Mouse (Mus musculus): ENCODE measurements at regions not wholly inside any gene's neighbourhood (a gene's known extent, or its start where the extent isn't known, plus 50 kb on each side); places are given as distances from the start of the nearest gene placed in this dataset.
A peak's percentile ranks its signal among the peaks of the same experiment; 100 is the strongest.

DNA sequence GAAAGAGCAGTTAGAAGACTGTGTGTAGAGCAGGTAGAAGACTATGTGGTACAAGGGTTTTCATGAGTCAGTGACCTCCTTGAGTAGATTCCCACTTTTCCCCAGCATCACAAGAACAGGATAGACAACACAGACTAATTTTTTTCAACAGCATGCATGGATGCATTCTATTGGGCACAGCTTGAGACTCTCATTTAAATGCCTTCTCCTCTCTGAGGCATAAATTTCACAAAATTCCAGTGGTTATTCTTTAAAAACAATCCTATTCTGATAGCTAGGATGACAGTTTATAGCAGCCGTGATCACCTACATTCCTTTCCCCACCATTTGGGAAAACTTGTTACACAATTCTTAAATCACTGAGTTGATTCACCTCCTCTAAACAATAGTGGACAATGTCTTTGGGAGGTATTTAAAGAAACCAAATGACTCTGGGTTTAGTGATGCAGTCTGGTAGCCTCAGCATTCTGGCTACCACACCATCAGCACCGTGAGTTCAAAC, 418.7 kb downstream of the Hs3st1 start:
- ATAC-seq (replicated peaks; ENCODE audit: poor library complexity), result no peak

DNA sequence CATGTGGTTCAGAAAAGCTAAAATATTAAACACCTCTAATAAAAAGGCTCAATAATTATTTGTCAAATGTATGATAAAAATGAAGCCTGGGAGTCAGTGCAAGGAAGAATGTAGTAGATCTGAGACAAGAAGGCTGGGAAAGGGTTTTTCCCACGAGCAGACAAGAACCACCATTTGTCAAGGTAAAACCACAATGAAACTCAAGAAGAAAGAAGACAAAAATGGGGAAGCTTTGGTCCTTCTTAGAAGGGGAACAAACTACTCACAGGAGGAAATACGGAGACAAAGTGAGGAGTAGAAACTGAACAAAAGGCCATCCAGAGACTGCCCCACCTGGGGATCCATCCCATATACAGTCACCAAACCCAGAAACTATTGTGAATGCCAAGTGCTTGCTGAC, 420.0 kb downstream of the Hs3st1 start:
- peak; percentile 71; the same call in 1 of the 2 replicates for ATAC-seq (replicated peaks; ENCODE audit: poor library complexity)

DNA sequence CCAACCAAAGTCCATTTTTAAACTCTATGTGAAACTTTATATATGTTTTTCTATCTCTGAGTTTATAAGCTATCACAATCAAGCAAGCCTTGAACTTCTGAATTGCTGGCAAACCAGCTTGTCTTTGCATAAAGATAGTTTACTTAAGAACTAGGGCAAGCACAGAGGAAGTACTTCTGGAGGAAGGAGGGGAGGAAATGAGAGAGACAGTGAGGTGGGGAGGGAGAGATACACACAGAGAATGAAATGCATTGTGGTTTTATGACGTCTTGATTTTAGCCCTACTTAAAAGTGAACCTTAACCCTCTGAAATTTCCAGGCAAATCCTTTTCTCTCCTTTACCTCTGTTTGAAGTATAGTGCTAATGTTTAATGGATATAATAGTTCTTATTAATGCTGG, 421.0 kb downstream of the Hs3st1 start:
- ATAC-seq (replicated peaks; ENCODE audit: poor library complexity), result peak; percentile 59; the same call in 1 of the 2 replicates

DNA sequence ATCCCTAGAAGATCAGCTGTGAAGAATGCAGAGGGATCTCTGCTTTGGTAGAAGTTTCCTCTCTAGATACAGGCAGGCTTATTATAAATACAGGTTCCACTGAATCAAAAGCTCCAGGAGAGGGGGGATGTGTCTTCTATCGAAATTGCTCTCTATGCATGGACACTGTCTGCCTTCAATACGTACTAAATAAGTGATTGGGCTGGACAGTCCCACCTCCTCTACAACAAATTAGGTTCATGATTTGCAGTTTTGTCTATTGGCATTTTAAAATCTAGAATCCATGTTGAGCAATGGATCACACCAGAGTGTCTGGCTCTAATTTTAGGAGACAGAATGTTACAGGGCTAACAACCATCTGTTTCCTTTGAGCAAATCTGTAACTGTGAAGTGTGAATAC, 429.9 kb downstream of the Hs3st1 start:
- ATAC-seq (replicated peaks; ENCODE audit: poor library complexity), result no peak

DNA sequence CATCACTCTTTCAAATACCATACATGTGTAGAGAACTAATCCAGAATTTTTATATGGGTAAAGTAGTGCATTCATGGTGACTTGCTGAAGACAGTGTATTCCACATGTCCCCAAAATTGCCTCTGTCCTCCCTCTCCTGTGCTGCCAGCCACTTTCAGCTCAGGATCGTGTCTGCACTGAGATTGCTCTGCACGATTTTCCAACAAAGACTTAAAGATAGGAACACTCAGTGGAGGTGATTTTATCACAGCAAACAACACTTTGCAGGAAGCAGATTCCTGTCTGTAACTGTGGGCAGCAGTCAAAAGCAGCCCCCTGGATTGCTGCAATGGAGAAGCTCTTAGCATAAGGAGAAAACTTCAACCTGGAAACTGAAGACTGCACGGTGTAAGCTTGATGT, 438.8 kb downstream of the Hs3st1 start:
- ATAC-seq (replicated peaks; ENCODE audit: poor library complexity), result no peak

DNA sequence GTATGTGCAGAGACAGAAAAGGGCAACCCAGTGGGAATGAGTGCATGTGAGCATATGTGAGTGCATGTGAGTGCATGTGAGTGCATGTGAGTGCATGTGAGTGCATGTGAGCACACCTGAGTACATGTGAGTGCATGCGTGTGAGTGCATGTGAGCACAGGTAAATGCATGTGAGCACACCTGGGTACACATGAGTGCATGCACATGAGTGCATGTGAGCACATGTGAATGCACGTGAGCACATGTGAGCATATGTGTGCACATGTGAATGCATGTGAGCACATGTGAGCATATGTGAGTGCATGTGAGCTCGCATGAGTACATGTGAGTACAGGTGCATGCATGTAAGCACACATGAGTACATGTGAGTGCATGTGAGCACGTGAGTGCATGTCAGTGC, 434.6 kb upstream of the Clnk start:
- ATAC-seq (replicated peaks; ENCODE audit: poor library complexity), result no peak

DNA sequence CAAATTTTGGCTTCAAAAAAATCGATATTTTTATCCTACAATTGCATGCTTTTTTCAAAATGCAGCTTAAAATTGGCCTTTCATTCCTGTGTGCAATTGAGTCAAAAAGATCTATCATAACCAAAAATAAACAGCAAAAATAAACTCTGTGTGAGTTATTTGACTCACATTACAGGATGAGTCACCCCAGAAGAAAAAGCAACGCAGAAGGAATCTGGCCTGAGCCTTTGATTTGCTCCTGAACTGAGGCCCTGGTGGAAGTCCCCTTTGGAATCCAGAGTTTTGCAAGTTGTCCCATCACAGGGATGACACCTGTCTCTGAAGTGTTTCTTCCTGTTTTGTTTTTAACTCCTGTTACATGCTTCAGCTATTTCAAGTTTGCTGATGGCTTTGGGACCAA, 429.2 kb upstream of the Clnk start:
- no peak for ATAC-seq (replicated peaks; ENCODE audit: poor library complexity)

DNA sequence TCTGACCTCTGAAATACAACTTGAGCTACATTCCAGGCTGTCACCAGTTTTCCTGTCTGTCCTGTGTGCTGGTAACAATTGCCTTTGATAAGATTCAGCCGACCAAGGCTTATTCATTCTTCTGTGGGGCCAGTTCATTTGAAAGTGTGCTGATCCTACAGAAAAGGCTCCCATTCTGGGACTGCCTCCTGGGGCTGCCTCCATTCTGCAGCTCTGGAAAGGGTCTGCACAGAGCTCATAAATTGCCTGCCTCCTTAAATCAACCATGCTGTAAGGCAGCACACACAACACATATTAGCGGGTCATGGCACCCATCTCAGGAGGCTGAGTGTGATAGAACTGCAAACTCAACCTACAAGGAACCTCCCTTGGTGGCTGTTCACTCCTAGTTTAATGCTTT, 416.2 kb upstream of the Clnk start:
- no peak for ATAC-seq (replicated peaks; ENCODE audit: poor library complexity)

DNA sequence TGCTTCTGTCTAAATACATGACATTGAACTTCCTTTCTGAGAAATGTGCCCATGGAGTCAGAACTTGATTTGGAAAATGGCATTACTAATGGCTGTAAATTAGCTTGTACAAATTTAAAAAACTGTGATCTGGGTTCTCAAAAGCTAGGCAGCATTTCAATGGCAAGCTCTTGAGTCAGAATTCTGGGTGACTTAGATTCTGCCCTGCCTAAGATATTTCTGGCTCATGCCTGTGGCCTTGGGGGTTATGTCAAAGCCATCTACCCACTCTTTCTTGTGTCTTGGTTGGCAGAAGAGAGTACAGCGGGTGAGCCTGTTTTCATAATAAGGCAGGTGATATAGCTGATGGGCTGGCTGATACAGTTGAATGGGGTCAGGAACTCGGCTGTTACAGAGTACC, 404.4 kb upstream of the Clnk start:
- ATAC-seq (replicated peaks; ENCODE audit: poor library complexity), result no peak

DNA sequence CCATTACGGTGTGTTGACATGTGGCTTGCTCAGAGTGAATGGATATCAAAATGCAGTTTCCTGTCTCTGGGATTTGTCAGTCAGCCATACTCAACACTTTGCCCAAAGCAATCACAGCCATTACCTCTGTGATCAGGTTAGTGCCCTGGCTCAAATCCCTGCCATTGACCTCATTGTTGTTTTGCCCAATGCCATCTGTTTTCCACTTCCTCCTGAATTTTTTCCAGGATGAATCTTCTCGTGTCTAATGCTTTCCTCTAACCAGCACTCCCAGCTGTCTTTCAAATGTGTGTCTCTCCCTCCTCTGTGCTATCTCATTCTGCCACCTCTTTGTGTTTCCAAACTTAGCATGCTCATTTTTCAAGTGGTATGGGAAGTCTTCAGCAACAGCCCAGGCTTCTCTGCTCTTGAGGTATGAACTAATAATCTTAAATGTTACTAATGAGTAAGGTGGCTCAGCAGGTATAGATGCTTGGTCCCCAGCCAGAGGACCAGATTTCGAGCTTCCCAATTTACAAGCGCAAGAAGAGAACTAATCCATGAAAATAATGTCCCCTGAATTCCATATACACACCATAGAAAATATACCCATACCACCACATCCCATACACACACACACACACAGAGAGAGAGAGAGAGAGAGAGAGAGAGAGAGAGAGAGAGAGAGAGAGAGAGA, 397.2 kb upstream of the Clnk start:
- no peak for ATAC-seq (replicated peaks; ENCODE audit: poor library complexity)

DNA sequence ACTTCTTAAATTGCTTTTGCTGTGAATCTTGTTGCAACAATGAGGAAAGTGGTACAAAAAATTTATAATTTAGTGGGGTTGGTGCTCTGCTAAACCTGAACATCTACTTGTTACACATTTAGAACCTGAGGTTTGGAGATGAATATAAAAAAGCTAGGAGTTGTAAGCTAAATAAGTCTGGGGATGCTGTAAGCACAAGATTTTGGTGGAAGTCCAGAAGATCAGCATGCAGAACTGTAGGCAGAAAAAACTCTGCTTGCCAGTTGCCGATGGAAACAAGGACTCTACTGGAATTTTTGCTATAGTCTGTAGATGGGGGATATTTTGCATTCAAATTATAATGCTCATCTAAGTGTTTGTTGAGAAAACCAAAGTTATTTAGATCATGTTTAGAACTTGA, 390.5 kb upstream of the Clnk start:
- no peak for ATAC-seq (replicated peaks; ENCODE audit: poor library complexity)

DNA sequence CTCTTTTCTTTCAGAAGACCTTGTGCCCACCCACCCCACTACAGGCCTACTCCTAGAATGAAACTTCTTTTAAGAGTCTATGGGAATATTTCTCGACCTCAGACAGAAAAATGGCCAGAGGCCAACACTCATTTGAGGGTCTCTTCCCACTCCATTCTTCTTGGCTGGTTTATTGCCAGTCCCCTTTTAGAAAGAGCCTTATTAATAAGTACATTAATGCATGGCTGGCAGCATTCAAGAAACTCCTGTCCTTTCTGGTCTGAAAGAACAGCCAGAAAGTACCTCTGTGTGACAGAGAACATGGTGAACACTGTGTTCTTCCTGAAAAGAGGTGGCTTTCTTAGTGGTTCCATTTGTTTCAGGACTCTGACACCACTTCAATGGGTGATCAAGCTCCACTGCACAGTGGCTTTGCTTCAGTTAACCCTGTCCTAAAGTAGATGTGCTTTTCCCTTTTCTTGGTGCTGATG, 384.1 kb upstream of the Clnk start:
- no peak for ATAC-seq (replicated peaks; ENCODE audit: poor library complexity)

DNA sequence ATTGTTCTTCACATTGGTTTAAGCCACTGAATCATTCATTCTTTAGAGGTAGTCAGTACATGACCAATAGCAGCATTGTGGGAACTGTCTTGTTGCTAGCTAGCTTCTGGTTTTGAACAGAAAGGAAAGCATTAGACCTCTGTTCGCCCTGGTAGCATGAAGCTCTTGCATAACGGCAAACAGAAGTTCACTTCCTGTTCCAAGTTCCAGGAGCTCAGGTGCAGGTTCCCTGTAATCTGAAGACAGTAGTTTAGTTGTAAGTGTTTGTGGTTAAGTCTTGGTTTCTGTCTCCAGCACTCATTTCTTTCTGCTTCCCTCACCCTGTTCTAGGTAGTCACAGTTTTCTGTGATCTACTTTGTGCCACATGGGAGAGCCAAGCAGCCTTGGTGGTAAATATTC, 381.1 kb upstream of the Clnk start:
- ATAC-seq (replicated peaks; ENCODE audit: poor library complexity), result peak; percentile 96

DNA sequence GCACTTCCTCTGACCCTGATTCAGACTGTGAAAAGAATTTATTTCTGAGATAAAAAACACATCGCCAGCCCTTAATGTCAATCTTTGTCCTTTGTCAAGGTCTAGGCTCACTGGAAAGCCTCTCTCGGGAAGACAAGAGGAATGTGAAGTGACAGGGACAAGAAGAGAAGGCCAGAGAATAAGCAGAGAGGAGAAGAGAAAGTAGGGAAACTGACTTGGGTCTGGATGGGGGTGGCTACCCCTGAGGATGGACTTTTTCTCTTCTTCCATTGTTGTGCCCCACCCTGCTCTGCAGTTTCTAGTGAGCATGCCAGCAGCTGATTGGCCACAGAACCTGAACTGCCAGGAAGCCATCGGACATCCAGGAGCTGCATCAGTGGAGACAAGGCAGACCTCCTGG, 375.6 kb upstream of the Clnk start:
- no peak for ATAC-seq (replicated peaks; ENCODE audit: poor library complexity)

DNA sequence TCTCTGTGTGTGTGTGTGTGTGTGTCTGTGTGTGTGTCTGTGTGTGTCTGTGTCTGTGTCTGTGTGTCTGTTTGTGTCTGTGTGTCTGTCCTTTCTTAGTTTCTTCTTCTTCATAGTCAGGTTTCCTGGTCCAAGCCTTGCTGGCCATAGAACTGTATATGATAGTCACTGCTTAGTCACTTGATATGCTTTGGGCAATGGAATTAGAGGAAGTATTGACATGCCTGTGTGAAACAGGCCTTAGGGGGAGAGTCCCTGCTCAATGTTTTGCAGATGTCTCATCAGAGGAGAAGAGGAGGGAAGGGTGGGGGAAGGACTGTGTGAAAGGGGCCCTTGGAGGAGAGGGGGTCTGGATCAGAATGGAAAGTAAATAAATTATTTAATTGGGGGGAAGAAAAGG, 374.4 kb upstream of the Clnk start:
- 0 out of 2 replicates have a peak, but pooled peaks have one; percentile 42 for ATAC-seq (replicated peaks; ENCODE audit: poor library complexity)

DNA sequence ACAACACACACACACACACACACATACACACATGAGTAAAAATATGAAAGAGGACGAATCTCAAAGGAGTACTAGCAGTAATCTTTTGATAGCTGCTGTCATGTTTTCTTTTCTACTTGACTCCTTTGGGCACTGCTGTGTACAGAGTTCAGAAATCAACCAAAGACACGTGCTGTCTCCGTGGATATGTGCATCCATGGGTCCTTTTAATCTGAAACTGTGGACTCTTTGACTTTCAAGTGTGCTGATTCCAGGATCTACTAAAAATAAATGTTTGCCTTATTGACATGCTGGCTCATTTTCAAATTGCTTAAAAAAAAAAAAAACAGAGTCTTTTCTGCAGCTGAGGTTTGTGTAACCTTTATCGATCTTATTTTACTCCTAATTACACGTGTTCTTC, 343.1 kb upstream of the Clnk start:
- ATAC-seq (replicated peaks; ENCODE audit: poor library complexity), result no peak

DNA sequence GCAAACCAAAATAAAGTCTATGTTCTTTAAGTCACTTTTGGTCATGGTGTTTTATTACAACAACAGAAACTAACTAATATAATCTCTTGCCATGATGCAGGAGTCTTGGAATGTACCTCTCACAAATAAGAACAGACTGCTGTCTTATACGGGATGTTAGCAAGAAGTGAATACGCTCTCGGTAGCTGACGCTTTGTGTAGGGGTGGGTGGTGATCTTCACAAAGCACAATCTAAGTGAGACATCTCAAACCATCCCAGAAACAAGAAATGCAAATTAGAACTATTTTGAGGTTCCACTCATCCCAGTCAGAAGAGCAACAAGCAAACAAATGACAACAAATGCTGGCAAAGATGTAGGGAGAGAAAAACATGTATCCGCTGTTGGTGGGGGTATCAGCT, 339.7 kb upstream of the Clnk start:
- ATAC-seq (replicated peaks; ENCODE audit: poor library complexity), result no peak

DNA sequence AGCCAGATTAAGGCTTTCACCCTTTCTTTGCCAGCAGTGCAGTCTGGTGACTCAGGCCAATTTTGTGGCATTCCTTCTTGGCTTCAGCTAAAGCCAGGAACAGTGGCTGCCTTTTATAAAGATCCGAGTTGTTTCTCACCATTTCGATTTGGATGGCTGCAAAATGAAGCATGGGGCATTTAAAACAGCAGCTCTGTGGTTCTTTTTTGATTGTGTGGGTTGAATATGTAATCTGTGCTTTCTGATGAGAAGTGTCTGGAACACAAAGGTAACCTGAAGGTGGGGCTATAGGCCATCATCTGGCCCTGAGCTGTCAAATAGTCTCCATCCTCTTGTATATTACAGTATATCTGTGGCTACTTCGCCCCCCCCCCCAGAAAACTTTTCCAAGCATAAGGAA, 338.4 kb upstream of the Clnk start:
- no peak for ATAC-seq (replicated peaks; ENCODE audit: poor library complexity)

DNA sequence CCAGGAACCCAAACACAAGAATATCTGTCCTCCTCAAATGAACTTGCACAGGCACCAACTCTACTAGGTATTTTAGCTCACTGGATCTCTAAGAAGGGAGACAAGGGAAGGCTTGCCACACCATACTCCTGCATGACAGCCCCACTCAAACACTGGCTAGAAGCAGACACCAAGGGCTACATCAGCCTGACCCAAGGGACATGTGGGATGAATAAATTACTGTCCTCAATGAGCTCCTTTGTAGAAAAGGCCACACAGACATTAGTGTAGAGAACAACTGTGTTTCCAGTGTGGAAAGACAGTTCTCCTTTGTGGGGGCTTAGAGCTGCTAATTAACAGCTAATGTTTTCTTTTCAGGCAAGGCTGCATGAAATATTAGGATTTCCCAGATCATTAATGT, 335.9 kb upstream of the Clnk start:
- ATAC-seq (replicated peaks; ENCODE audit: poor library complexity), result no peak

DNA sequence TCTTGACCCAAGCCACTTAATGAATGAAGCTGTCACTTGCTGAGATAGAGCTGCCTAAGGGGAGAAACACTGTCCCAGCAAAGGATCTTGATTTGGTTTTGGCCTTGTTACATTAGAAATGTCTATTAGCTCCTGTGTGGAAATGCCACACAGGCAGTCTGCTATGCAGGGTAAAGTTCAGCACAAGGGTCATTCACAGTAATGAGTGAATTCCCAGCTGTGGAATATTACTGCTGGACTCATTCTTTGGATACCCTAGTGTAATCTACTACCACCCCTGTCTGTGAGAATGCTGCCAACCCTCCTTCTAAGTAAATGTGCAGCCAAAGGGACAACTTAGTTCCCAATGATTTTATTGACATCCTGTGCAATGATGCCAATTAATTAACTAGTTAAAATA, 322.2 kb upstream of the Clnk start:
- no peak for ATAC-seq (replicated peaks; ENCODE audit: poor library complexity)

DNA sequence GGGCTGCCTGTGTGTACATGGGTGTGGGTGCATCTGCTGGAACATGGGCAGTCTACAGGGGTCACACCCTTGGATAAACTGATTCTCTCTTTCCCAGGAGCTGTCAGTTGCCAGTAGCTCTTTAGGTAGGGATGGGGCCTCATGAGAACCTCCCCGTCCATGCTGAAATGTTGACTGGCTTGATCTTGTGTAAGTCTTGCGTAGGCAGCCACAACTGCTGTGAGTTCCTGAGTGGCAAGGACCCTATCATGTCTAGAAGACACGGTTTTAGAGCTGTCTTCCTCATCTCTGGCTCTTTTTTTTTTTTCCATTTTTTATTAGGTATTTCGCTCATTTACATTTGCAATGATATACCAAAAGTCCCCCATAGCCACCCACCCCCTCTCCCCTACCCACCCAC, 314.5 kb upstream of the Clnk start:
- ATAC-seq (replicated peaks; ENCODE audit: poor library complexity), result peak; percentile 72

DNA sequence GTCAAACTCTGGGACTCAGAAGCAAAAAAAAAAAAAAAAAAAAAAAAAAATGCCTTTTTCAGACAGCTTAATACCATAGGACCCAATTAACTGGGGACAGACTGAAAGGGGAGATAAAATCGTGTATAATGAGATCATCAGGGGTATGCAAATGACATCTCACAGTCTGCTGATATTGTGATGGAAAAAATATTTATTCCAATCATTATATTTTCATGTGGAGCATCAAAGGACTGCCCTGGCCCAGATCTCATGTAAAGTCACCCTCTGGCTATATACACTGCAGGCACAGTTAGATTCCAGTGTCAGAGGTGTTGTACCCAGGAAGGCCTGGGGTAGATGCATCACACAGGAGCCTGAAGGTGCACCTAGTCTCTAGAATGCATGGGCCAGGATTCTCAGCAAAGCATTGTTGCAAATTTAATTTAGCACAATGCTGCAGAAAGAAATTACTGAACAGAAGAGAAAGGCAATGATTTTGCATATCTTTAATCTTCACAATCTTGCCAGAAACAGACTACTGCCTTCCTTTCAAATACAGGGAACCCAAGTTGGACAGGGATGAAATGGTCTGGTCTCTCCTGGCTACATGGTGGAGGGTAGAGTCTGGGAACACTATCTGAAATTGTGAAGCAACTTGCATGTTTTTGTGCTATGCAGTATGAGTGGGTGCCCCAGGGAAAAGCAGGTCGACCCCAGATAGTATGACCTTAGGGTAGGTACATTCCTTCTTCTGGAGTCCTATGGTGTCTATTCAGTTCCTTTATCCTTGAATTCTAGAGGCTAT, 305.2 kb upstream of the Clnk start:
- ATAC-seq (replicated peaks; ENCODE audit: poor library complexity), result no peak

Data from megakaryocyte progenitor cell, adult 5-6 weeks (primary cell).